Mouse (Mus musculus) lung, embryonic 14.5 days (tissue): Measurements from ENCODE around the gene Mrpl33. TPM values are rescaled to one million over a fixed set of nuclear protein-coding genes. Genes with fewer than 3 reads are reported as not detected.
A peak's percentile ranks its signal among the peaks of the same experiment; 100 is the strongest.

Source experiments
- ATAC-seq: fragments of 200-750 bp; cut with Nextera tagmentation; 2 replicates; pipeline ENCODE4 v1.8.0; 2017; ENCODE audit warnings: mild to moderate bottlenecking, moderate TSS enrichment, moderate library complexity; ENCODE audit not compliant: insufficient read depth
- DNase-seq: peaks from one replicate; pipeline ENCODE4 v3.0.0-alpha.2; 2015
- H3K27ac ChIP-seq: fragments of 300-500 bp; sonication (generic); 2 replicates; pipeline ENCODE4 v1.5.1; 2014; ENCODE audit warnings: low read depth, mild to moderate bottlenecking, moderate library complexity
- H3K27me3 ChIP-seq: fragments of 300-500 bp; sonication (generic); 2 replicates; pipeline ENCODE4 v1.6.1; 2014; ENCODE audit warnings: low read length, control low read depth; ENCODE audit not compliant: insufficient read depth
- H3K36me3 ChIP-seq: fragments of 300-500 bp; sonication (generic); 2 replicates; pipeline ENCODE4 v1.6.1; 2014; ENCODE audit warnings: control low read depth; ENCODE audit not compliant: insufficient read depth
- H3K4me1 ChIP-seq: fragments of 300-500 bp; sonication (generic); 2 replicates; pipeline ENCODE4 v1.6.1; 2014; ENCODE audit warnings: antibody characterized with exemption, control low read depth; ENCODE audit not compliant: insufficient read depth
- H3K4me2 ChIP-seq: fragments of 300-500 bp; sonication (generic); 2 replicates; pipeline ENCODE4 v1.6.1; 2014; ENCODE audit warnings: mild to moderate bottlenecking
- H3K4me3 ChIP-seq: fragments of 300-500 bp; sonication (generic); 2 replicates; pipeline ENCODE4 v1.5.1; 2014; ENCODE audit warnings: low read depth, low read length
- H3K9ac ChIP-seq: fragments of 300-500 bp; sonication (generic); 2 replicates; pipeline ENCODE4 v1.6.1; 2014
- H3K9me3 ChIP-seq: fragments of 300-500 bp; sonication (generic); 2 replicates; pipeline ENCODE4 v1.6.1; 2016; ENCODE audit warnings: low read depth, low read length, control low read depth
- CTCF ChIP-seq: IDR thresholded peaks from 2 replicates; pipeline ENCODE4 v1.5.1; 2016; ENCODE audit warnings: antibody characterized with exemption, low read depth
- whole genome bisulfite sequencing: fragments of 180-500 bp; shearing (Covaris S2); extraction: QIAGEN DNeasy Blood & Tissue Kit; methylation state at CpG from one replicate; pipeline ENCODE4 v1.1.7; 2014; 5-methylcytosine and 5-hydroxymethylcytosine counted together
- polyA plus RNA-seq: library from polyadenylated mRNA; unstranded; fragments of >200 nt; fragmentation: Nextera tagmentation; extraction: Ambion mirVana; gene quantifications from 2 replicates; pipeline ENCODE4 v1.2.1, GENCODE M21; 2014

Gene Mrpl33
- polyA plus RNA-seq, result 272 and 281 TPM in 2 replicates

DNA sequence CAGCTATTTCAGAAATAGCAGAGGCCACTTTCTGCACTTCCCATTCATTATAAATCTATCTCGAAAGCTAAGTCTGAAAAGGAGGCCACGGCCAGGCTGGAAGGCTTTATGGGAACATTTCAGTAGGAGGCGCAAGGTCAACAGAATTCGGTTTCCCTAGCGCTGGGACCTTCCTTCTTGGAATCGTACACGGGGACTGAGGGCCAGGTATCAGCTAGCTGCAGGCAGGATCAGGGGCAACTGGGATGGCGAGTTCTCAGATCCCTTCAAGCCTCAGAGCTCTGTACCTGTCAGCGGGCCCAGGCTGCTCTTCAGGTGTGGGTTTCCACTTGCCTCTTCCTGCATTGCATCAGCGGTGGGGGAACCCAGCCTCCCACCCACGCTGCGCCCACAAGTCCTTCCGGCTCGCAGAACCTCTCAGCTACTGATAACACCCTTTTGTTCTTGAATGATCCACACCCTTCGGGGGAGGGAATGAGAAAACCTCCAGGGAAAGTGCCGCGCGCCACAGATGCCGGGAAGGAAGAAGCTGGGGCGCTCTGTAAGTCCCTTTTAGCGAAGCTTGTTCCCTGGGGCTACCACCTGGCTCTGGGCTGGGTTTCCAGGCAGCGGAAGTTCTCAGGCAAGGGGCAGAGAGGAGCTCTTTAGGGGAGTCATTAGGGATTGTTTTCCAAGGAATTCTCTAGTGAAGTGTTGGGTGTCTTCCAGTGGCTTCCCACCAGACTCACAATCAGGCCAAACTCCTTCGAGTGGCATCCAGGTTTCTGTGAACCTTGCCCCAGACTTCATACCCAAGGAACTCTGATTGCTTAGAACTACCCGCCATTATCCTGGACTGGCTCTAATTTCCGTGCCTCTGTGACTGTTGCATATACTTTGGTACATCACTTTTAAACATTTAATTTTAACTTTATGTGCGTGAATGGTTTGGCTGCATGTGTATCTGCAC, at the start of gene Mrpl33:
Gene Mrpl33, plus strand, starts transcription at position 455 of the 949 bp plus-strand sequence.
- Histone ChIP-seq H3K27ac (peak within 1 kb of the TSS; percentile 71), H3K4me2 (peak within 1 kb of the TSS; percentile 64), H3K9ac (peak within 1 kb of the TSS; percentile 59), H3K4me3 (peak within 1 kb of the TSS; percentile 30), H3K9me3 (no peaks in the 10 kb centered on the region), H3K36me3 (no peaks in the 10 kb centered on the region), H3K4me1 (no peaks in the 10 kb centered on the region), H3K27me3 (no peaks in the 10 kb centered on the region)
- ATAC-seq (peak; percentile 66), DNase-seq (peak; percentile 73)
- 6% methylated on average over 26 of the region's 26 CpGs for WGBS
- peak; percentile 59 for TF ChIP-seq CTCF

DNA sequence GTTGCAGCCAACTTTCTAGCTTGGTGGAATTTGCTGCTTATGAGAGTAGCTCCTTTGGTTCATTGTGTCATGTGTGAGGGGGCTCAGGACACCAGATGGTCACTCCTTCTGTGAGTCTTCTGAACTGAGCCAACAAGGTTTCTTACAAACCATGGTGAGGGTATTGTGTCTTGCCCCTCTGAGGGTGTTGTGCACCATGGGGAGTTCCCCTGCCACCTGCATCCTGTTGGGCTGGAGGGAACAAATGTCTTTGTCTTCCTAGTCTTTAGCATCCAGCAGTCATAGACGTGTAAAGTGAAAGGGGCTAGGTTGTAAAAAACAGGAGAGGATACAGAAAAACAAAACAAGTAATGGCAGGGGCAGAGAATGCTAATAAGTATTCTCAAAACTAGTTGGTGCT, 37.3 kb upstream of the Mrpl33 start:
- H3K4me3 ChIP-seq, result no peak overlapping the region
- 48% methylated on average over 1 of the region's 1 CpGs for WGBS
- no peak overlapping the region for H3K9ac ChIP-seq
- H3K9me3 ChIP-seq, result no peaks in the 10 kb centered on the region
- no peak for DNase-seq
- H3K36me3 ChIP-seq, result peaks cover 37% of the 10 kb centered on the region
- H3K4me1 ChIP-seq, result no peaks in the 10 kb centered on the region
- TF ChIP-seq CTCF, result no peak
- no peaks in the 10 kb centered on the region for H3K27me3 ChIP-seq
- no peak overlapping the region for H3K4me2 ChIP-seq
- no peak overlapping the region for H3K27ac ChIP-seq
- no peak for ATAC-seq

DNA sequence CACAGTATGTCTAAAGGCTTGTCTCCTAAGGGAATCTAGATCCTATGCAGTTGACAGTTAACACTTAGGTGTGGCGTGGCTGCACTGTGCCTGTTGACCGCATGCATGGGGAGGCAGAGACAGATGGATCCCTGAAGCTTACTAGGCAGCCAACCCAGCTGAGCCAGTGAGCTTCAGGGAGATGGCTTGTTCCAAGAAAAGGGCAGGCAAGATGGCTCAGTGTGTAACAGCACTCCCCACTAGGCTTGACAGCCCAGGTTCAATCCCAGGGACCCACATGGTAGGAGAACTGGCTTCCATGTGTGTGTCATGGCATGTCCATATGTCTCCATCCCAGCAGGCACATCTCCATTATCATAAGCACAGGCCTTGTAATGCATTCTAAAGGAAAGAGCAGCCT, 36.4 kb upstream of the Mrpl33 start:
- peaks cover 30% of the 10 kb centered on the region for H3K36me3 ChIP-seq
- H3K27me3 ChIP-seq, result no peaks in the 10 kb centered on the region
- H3K4me2 ChIP-seq, result no peak overlapping the region
- ATAC-seq (no peak), DNase-seq (no peak)
- WGBS, result 91% methylated on average over 2 of the region's 2 CpGs
- no peaks in the 10 kb centered on the region for H3K9me3 ChIP-seq
- H3K9ac ChIP-seq, result no peak overlapping the region
- no peak for TF ChIP-seq CTCF
- H3K4me3 ChIP-seq, result no peak overlapping the region
- H3K4me1 ChIP-seq, result no peaks in the 10 kb centered on the region
- no peak overlapping the region for H3K27ac ChIP-seq

DNA sequence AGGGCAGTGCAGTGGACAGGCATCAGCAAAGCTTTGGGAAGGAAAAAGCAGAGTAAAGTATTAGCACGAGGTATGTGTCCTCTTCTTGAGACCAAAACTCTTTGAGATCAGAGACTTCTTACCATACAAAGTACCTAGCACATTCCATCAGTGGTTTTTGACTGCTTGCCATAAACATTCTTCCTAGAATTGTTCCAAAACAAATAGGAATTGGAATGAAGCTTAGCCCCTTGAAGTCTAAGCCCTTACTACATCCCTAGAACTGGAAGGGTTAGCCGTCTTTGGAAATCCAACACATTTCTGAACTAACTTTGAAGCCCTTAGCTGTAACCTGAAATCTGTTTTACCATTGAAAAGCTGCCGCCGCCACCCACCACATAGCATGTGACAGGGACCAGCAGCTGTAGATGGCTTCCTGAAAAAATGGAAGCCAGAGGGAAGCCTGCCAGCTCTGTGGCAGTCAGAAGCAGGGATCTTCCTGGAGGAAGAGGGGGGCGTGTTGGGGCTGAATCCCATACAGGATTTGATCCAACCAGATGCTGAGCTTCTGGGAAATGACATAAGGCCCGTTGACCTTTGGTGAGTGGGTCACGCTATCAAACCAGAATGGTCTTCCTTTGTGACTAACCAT, 34.6 kb upstream of the Mrpl33 start:
- 72% methylated on average over 7 of the region's 7 CpGs for WGBS
- peak; percentile 59 for DNase-seq

DNA sequence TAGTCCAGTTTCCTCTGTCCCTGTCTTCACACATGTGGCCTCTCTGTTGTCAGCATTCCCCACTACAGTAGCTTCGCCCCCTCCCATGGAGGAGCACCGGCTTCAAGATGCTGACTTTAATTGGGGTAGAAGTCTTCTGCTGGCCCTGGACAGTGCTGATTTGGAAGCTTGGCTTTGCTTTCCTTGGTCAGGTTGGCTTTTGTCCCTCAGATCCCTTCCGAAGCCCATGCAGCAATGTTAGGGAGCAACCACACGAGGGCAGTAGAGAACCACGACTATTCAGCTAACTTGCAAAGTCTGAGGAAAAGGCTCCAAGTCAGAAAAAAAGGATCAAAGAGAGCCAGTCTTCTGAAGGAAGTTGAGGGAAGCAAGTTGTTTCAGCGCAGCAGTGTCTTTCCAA, 33.2 kb upstream of the Mrpl33 start:
- no peaks in the 10 kb centered on the region for H3K4me1 ChIP-seq
- H3K9ac ChIP-seq, result no peak overlapping the region
- H3K27me3 ChIP-seq, result no peaks in the 10 kb centered on the region
- 4% methylated on average over 6 of the region's 6 CpGs for WGBS
- no peak overlapping the region for H3K4me3 ChIP-seq
- H3K9me3 ChIP-seq, result no peaks in the 10 kb centered on the region
- peaks cover 19% of the 10 kb centered on the region; the same call in 1 of the 2 replicates for H3K36me3 ChIP-seq
- TF ChIP-seq CTCF, result peak; percentile 96
- DNase-seq, result peak; percentile 95
- H3K4me2 ChIP-seq, result no peak overlapping the region
- H3K27ac ChIP-seq, result no peak overlapping the region
- peak; percentile 48 for ATAC-seq

More for the DNA sequence above, 34.6 kb upstream of the Mrpl33 start:
- H3K9ac ChIP-seq, result no peak overlapping the region
- H3K4me3 ChIP-seq, result no peak overlapping the region
- peak overlapping the region; percentile 36; the same call in 1 of the 2 replicates for H3K27ac ChIP-seq
- no peaks in the 10 kb centered on the region for H3K4me1 ChIP-seq
- no peaks in the 10 kb centered on the region for H3K9me3 ChIP-seq
- peaks cover 19% of the 10 kb centered on the region for H3K36me3 ChIP-seq
- H3K4me2 ChIP-seq, result no peak overlapping the region
- H3K27me3 ChIP-seq, result no peaks in the 10 kb centered on the region
- peak; percentile 66; the same call in 1 of the 2 replicates for ATAC-seq
- TF ChIP-seq CTCF, result no peak

DNA sequence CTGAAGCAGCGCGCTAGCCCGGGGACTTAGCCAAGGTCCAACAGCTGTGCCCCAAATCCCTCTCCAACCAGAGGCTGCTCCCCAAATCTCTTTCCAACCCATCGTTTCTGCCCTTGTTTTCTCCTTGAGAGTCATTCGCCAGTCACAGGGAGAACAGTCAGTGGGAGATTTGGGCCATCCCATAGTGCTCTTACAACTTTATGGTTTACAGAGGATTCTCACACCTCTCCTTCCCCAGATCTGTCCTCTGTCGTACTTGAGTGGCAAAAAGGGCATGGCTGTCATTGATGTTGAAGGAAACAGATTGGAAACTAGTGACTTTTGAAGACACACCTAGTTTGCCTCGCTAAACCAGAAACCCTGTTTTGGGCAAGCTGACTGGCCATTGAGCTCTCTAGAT, 32.8 kb upstream of the Mrpl33 start:
- no peak overlapping the region for H3K27ac ChIP-seq
- no peak overlapping the region for H3K4me2 ChIP-seq
- ATAC-seq, result no peak
- 34% methylated on average over 7 of the region's 7 CpGs for WGBS
- TF ChIP-seq CTCF, result no peak
- no peak overlapping the region for H3K4me3 ChIP-seq
- H3K9ac ChIP-seq, result no peak overlapping the region
- no peaks in the 10 kb centered on the region for H3K4me1 ChIP-seq
- no peaks in the 10 kb centered on the region for H3K27me3 ChIP-seq
- DNase-seq, result no peak
- H3K9me3 ChIP-seq, result no peaks in the 10 kb centered on the region
- H3K36me3 ChIP-seq, result peaks cover 19% of the 10 kb centered on the region; the same call in 1 of the 2 replicates

DNA sequence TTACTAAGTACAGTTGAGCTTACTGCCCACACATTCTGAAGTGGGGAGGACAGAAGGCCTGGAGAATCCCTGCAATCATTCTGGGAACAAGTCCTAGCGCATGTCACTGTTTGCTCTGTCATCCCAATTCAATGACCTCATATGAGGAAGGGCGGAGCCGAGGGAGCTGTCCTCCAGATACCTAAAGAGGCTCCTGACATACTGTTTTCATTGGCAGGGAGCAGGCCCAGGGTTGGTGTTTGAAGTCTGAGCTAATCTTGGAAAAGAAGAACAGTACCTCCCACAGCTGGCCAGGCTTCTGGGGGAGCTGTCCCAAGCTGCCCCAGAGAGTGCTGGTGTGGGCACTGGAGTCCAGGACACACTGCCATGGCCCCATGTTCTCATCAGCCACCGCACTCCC, 31.8 kb upstream of the Mrpl33 start:
- Histone ChIP-seq H3K9me3 (no peaks in the 10 kb centered on the region), H3K27me3 (no peaks in the 10 kb centered on the region), H3K36me3 (peaks cover 14% of the 10 kb centered on the region; the same call in 1 of the 2 replicates), H3K4me1 (no peaks in the 10 kb centered on the region), H3K27ac (no peak overlapping the region), H3K9ac (no peak overlapping the region; the same call in 1 of the 2 replicates), H3K4me2 (no peak overlapping the region), H3K4me3 (no peak overlapping the region)
- DNase-seq, result no peak
- no peak for ATAC-seq
- WGBS, result 68% methylated on average over 4 of the region's 4 CpGs
- TF ChIP-seq CTCF, result no peak
